Mouse (Mus musculus) NIH3T3 (cell line): ENCODE measurements around the gene Gatm.
A peak's percentile ranks its signal among the peaks of the same experiment; 100 is the strongest.

ENCODE experiments used
- DNase-seq: peaks from one replicate; pipeline ENCODE4 v3.0.0-alpha.2; 2012; ENCODE audit warnings: low read depth

Gene Gatm

DNA sequence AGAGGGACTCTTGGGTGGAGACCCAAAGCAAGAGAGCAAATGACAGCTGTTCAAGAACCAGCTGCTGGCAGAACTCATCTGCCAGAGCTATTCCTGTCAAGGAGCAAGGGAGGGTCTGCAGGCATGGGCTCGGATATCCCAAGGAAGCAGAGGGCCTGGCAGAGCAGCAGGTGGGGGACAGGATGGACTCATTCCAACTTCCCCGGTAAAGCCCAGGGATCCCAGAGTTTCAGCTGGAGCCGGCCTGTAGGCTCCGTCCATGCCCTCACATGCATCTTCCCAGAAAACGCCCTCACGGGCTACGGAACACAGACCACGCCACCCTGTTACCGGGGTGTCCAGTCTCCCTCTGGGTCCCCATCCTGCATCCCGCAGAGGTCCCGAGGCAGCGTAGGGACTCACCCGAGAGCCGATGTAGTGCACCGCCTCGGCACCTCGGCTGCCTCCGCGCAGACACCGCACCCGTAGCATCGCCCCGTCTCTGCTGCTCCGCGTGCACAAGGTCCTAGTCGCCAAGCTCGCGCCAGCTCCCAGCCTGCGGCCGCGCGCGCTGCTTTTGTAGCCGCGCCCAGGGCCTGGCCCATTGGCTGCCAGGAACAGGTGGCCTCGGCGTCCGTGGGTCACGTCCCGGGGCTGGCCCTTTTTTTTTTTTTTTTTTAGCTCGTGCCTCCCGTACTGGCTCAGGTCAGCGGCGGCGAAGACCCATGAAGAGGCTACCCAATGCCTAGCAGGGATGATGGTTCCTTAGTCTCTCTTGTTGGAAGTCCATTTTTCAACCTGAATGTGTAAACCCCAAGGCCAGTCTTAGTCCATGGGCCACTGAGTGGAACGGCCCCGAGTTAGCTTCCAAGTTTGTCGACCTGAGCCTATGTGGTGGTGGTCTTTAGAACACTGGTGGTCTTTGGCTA is at the start of gene Gatm:
Gatm (minus strand) TSS at position 558 of the 908 bp plus-strand sequence.
- no peak for DNase-seq

DNA sequence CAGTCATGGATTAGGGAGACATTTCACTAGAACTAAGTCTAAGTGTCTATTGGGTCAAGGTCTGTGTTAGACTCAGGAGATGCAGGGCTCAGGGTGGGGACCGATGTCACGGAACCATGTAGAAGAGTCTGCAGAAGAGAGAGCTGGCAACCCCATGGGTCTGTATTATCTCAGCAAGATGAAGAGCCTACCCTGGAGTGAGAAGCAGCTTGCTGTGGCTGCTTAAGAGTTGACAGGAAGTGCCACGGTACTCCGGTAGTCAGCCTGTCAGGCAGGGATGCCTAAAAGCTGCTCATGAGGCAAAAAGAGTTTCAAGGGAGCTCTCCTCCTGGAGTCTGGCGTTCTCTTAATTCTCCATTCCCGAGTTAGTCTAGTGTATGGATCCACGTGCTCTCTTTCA is 48.7 kb upstream of the Gatm start:
- no peak for DNase-seq

DNA sequence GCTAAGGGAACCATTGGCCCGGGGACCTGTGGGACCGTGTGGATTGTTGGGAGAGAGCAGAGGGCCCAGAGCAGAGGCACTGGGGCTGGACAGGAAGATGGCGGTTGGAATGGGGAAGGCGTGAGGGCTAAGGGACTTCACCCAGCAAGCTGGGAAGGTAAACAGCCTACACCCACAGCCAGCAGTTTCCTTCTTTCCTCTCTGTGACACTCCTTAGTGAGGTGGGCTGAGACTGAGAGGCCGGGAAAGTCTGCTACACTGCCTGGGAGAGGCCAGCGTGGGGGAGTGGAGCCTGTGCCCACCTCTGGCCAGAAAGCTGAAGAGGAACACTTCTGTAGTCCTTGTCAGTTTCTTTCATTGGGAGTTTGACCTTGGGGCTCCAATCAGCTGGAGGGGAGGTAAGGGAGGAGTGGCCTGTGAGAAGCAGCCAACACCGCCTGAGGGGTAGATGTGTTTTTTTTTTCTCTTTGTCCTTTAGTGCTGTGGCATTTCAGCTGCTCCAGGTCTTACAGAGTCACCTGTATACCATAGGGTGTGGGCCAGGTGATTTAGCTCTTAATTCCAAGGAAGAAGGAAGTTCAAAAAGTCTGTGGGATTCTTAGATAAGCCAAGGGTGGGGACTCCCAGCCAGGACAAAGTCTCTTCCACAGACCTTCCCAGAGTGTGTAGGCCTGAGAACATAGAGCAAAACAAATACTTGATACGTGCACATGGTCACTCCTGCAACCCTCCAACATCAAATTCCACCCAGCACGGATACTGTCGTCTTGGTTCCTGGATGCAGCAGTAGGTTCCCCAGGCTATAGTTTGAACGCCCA is 46.8 kb upstream of the Gatm start:
- DNase-seq = no peak

DNA sequence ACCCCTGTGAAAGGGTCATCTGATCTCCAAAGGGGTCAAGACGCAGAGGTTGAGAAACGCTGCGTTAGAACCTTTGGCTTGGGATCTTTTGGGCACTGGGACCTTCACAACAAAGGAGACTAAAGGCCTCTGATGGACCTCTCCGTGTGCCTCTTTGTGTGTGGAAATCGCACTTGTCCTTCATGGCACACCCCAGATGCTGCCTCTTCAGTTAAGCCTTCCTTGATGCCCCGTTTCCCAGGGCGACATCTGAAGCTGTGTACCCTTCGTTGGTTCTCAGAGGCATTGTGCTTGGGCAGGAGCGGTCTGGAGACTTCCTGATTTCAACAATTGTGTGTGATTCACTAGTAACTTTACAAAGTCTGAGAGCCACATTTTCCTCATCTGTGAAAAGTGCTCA is 45.7 kb upstream of the Gatm start:
- DNase-seq = no peak

DNA sequence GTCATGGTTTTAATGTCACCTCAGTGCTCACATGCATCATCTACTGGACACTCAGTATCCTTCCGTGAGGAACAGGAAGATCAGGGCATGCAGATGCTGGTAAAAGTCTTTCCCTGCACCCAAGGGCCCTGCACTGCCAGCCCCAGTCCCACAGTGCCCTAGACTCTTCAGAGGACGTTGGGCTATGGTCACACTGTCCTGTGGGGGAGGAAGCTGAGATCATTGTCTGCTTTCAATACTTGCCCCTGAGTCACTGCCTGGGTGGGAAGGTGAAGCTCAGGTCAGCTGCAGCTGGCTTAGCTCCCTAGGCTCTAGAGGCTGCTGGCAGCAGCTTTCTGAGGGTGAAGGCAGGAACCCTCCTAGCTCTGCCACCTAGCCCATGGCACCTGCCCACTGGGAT is 44.9 kb upstream of the Gatm start:
- DNase-seq = no peak

DNA sequence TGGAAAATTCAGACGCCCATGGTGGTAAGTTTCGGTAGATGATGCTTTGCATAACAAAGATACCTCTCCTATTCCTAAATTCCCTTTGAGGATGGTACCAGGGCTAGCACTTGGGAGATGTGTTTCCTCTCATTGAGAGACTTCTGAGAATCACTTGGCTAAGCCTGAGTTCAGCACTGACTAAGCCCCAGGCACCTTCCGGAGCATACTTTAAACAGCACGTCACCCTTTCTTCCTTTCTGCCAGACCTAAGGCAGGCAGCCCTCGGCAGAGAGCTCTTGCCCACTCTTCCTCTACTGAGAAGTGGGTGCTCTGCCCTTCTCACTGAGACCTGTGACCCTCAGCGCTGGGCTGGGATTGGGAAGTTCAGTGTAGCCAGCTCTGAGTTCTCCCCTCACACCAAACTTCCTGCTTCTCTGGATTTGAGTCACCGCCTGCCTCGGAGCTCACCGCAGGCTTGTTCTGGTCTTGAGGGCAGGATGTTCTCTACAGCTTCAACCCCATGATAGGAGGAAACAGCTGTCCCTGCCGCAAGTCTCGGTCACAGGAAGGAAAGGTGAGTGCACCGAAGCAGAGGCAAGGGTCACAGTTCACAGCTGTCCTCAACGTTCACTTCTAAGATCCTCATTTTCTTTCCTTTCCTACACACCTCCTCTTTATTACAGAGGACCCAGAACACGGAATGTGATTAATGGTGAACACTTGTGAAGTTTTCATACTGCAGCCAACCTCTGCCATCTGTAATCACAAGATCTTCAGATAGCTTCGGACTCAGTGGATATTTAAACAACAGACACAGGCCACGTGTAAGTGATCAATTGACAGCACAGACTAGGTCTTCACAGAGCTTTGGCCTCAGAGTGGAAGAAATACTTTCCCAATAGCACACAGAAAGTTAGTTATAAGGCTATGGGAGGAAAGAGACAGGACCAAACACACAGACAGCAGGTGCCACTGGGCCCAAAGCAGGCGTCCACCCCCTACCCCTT is 41.3 kb upstream of the Gatm start:
- DNase-seq = peak; percentile 70

DNA sequence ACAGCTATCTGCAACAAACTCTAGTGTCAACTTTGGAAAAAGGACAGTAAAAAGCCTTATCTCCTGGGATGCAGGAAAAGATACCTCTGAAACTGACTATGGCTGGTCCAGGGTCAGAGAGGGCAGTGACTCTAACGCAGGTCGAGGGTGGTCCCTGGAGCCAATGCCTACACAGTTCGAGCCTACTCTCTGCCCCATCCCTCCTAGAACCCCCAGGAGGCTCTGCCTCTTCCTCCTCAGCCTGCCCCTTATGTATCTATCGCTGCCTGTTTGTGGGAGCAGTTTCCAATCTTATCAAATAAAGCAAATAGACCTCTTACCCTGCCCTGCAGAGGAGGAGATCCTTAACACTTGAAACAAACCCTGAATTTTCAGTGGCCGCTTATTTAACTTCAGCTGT is 27.6 kb upstream of the Gatm start:
- no peak for DNase-seq

DNA sequence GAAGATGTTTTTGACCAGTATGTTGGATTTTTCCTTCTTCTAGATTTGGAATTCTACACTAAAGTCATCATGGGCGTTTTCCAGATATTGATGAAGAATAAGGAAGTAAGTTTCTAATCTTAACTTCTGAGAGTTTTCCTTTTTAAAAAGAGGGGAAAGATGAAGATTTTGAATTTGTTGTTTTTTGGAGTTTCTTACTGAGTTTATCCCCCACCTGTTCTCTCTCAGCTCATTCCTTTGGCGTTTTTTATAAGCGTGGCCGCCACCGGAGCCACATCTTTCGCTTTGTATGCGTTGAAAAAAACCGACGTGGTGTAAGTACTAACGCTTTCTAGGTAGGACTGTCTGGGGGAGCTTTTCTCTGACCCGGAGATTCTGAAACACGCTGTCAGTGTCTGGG is 26.9 kb upstream of the Gatm start:
- DNase-seq = no peak

DNA sequence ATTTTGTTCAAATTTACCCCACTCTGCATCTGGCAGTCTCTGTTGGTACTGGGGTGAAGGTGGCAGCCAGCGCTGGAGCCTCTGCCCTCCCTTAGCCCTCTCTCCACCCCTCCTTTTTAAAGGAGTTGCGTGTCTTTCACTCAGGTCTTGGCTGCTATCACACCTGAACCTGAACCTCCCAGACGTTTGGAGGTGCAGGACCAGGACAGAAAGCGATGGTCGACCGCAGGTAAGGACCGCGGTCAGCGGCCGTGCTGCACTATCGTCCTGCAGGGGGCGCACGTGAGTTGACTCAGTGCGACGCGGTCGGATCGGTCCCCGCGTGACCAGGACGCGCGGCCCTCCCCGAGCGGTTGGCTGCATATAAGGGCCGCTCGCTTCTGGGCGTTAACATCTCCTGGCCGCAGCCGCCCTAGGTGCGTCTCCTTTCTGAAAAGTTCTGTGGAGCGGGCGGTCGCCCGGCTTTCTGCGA is 26.5 kb upstream of the Gatm start:
- peak; percentile 81 for DNase-seq

DNA sequence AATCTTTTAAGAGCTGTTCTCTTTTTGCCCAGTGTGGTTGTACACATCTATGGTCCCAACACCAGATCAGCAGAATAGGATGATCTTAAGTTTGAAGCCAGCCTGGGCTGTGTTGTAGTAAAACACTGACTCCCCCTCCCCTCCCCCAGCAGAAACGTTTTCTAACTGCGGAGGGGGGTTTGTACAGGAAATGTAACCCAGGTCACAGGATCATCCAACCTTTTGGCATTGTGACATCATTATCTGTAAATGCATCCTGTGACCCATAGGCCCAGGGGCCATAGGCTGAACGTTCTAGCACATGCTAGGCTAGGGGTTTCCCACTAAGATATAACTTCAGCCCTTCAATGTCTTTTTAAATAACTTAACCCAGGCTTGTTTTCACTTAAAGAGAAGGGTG is 25.6 kb upstream of the Gatm start, which contains the start of gene AA467197:
AA467197 (plus strand) TSS at position 301 of the 400 bp plus-strand sequence.
- no peak for DNase-seq

DNA sequence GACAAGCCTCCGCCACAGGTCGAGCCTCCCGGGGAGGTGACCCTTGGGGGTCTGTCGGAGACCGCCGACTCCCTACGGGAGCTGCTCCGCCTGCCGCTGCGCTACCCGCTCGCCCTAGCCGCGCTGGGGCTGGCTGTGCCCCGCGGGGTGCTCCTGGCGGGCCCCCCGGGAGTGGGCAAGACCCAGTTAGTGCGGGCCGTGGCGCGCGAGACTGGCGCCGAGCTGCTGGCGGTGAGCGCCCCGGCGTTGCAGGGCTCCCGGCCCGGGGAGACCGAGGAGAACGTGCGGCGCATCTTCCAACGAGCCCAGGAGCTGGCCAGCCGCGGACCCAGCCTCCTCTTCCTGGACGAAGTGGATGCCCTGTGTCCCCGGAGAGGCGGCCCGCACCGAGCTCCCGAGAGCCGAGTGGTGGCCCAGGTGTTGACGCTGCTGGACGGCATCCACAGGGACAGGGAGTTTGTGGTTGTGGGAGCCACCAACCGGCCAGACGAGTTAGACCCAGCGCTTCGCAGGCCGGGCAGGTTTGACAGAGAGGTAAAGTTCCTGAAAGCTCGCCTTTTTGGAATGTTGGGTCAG is 20.2 kb upstream of the Gatm start:
- DNase-seq = peak; percentile 50

DNA sequence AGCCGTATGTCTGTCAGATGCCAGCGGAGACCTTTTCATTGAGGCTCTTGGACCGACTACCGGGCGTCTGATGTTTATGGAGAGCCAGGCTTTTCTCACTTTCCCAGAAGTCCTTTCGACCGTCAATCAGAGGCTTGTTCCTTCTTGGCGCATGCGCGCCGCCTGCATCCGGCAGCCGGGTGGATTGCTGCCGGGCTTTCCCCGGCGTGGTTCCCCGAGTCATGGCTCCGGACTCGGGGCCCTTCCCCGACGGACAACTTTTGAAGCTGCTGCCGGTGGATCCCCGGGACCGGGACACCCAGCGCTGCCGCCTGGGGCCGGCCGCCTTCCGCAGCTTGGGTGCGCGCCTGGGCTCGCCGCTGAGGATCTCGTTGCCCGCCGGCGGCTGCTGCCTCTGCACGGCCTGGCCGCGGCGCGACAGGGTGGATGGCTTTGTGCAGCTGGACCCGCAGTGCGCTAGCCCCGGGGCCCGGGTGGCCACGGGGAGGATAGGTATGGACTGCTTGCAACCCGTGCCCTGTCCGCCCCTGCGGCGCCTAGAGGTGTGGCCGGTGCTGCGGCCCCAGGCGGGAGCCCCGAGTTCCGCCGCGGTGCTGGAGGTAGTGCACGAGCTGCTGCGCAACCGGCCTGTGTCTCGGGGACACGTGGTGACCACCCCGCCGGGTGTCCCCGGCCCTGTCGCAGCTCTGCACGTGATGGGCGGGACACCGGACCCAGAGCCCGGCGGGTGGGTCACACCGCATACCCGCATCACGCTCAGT is 19.5 kb upstream of the Gatm start:
- DNase-seq = peak; percentile 95

DNA sequence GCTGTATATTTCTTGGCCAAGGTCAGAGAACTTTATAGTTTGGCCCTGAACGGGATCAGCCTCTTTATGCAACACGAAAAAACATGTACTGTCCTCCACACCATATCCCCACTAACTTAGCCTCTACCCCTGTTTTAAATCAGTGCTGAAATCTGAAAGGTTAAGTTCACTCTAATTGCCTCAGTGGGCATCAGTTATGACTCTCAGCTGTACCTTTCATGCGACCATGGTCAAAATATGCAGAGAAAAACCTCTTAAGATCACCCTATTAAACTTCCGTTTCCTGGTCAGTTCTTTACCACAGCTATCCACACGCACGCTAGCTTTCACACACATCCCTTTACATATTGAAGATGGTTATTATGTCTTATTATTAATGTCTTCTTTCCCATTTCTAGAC is 18.8 kb upstream of the Gatm start:
- DNase-seq = no peak

DNA sequence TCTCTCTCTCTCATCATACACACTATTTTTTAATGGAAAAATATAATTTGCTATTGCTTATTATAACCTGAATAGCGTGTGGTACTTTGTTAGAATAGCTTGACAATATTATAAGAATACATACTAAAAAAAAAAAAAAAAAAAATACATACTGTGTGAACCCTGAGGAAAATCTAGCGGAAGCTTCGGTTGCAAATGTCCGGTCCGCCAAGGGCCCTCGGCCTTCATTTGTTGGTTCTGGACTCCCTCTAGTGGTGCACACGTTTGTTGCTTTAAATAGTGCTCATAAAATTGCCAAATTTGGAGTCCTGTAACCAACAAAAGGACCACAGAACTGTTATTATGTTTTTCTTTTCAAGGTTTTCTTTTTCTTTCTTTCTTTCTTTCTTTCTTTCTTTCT is 17.9 kb upstream of the Gatm start:
- DNase-seq = peak; percentile 89

DNA sequence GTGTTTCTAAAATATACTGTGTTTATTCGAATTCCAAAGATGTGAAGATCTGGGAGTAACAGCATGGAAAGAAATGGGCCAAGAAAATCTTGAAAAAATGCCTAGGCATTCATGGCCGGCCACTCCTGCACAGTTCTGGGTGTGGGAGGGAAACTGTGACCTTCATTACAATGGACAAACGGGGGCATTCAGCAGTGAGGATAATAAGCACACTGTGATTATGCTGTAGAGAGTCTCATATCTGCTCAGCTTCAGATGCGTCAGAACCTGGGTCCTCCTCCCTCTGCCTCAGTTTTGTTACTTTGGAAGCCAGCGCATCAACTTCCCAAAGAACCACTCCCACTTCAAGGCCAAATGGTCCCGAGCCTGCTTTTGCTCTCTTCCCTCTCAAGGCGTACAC is 14.8 kb upstream of the Gatm start:
- DNase-seq = no peak

DNA sequence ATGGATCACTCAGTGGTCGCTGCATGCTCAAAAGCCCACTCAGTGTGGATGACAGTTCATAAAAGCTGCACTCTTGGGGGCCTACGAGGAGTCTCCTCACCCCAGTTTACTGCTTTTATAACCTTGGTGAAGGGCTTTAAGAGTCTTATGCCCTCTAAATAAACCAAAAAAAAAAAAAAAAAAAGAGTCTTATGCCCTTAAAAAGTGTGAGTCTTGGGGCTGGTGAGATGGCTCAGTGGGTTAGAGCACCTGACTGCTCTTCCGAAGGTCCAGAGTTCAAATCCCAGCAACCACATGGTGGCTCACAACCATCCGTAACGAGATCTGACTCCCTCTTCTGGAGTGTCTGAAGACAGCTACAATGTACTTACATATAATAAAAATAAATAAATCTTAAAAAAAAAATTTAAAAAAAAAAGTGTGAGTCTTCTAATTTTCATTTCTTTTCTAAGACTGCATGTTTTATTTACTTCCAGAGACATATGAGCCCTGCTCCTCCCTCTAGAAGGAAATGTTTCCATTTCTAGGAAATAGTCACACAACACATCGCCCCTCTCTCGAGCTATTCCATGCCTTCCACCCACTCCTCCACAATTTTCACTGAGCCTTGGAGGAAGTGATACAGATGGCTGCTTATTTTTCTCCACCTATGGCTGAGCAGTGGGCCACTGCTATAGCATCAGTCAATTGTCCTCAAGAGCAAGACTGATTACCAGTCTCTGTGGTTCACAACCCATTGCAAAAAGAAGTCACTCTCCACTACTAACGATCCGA is 10.4 kb upstream of the Gatm start:
- no peak for DNase-seq

DNA sequence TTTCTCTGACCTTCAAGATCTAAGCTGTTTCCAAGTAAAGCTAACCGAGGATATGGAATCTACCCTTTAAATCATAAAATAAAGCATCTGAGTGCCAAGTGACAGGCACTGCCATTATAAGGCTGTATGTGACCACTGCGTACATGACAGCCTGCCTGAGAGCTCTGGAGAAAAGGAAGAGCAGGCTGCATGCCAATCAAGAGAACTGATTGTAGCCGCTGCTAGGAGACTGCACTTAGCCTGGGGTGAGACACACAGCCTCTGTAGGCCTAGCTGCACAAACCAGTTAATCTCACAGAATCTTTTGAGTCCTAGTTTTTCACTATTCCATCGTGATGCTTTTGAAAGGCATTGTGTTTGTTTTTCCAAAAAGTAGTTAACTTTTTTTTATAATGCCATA is 7.6 kb upstream of the Gatm start:
- DNase-seq = no peak

DNA sequence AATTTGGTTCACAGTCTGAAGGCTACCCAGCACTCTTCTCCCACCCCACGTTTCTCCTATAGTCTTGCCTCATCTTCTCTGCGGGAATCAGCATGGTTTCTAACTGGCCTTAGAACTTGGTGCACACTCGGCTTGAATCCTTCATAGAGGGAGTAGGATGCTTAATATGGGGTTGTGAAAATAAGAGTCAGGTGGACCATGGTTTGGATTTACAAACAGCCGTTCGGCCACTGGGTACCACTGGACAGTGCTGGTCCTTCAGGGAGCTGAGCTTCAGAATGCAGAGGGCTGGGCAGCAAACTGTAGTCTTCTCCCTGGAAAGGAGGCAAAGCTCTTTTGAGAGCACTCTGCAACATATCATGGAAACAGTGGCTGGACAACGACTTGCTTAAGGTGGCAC is 6.7 kb upstream of the Gatm start:
- DNase-seq = no peak

DNA sequence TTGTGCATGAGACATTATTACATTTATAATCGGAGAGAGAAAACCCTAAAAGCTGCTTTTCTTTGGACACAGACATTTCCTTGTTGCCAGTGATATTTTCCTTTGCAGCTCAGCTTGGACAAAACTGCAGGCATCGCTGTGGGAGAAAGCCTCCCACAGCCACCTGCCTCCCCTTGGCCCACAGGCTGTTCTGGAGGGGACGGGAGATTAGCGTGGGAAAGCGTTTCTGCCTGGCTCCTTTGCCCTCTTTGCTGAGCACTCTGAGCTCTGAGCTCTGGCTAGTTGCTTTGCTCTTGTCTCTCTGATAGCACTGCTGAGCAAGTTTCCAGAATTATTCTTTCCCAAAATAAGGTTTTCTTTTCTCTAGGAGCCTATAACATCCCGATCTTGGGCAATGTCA is 5.1 kb upstream of the Gatm start:
- no peak for DNase-seq

DNA sequence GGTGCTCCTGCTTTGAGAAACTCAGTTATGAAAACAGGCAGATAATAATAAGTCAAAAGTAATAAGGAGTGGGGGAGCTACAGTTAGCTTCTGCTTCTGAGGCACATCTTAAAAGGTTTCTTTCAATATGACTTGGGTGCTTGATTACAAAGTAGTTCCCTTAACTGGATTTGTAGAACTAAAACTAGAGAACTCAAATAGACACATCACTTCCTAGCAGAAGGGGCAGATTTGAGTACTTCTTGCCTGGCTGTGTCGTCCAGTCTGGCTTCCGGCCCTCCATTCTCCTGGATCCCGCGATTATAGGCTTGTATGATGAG is 511 bp upstream of the Gatm start:
- no peak for DNase-seq
